Mouse (Mus musculus) left cerebral cortex, adult 18-20 months (tissue): Measurements from ENCODE around the gene Creb5. TPM values are rescaled to one million over a fixed set of nuclear protein-coding genes. Genes with fewer than 3 reads are reported as not detected.

Experiments
- DNase-seq, 2 experiments: peaks; one replicate each; pipeline ENCODE4 v3.0.0; 2021 to 2022; ENCODE audit warnings: low spot score in 2 of 2, mixed read lengths in 1 of 2
- total RNA-seq, 2 experiments: library from RNA; stranded (reverse); gene quantifications; 2 replicates each; pipeline ENCODE4 v1.2.3; 2021

Gene Creb5
- total RNA-seq, 2 experiments from 2014 or later, result 2.5 to 2.7 TPM

DNA sequence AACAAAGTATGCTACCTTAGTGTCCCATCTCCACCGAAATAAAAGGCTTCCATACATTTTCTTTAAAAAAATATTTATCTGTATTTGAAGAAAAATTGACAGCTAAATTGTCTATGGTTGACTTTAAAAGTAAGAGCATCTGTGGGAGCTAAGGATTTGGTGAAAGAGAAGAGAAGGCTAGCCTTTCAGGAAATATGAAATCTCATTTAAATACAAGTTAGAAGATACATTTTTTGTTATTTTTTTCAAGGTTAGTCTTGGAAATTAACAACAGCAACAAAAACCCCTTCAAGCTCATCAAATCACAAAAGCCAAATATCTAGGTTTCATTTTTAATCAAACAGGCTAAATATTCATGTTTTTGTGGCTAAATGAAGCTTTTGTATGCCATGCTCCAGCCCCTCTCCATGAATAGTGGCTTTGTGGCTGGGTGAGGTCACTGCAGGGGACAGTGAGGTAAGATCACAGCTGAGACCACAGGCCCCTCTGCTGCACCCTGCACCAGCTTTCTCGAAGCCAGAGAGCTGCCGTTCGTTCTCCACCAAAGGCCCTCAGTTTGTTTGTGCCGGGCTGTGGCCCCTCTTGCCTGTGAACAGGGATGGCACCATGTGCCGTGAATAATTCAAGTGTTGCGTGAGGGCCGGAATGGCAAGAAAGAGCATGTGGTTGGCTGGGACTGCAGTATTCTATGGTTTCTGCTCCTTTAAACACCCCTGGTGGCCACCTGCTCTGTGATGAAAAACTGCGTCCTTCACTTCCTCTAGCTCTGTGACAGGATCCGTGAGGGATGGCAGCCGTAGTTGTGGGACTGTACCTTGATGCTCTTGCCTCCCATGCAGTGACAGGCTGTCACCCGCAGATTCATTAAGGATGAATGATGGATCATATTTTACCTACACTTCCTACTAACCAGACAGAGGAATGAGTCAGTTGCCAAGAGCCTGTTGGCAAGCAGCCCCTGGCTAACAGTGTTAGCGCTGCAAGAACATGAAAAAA is 350.6 kb downstream of the Creb5 start:
- peak; percentile 7 to 13 for DNase-seq

DNA sequence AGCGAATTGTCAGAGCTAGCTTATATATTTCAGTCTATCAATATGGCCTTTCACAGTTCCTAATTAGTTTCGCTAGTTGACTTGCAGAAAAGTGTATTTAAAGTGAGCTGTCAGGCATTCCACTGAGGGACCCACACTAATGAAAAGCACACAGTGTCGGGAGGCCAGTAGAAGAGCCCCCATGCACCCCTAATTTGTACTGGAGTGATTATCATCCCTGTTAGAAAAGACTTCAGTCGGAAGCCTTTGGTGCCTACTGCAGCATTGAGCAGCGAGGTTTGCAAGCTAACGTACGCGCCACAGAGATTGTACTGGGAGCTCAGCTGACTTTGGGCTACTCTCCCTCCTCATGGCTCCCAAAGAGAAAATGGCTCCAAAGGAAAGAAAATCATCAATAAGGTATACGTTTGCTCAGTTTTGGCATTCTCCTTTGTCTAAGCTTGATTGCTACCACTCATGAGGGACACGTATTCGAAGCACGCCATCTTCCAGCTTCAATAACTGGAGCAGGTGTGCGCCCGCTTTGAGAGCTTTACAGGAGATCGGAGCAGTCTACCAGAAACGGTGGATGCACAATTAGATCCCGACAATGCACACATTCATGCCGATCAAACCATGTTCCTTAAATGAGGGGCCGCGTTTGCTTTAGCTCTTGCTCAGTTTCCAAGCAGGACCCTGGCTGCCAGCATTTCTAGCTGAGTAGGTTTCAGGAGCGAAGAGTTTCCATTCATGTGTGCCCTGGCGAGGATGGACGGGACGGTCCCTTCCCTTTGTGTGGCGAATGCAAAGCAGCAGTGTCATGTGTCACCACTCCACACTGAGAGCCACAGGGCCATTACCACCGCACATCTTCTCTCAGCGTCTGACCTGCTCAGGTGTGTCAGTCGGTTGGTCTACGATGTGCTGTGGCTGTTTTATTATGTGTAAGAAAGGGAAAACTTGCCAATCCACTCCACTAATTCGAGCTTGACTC is 354.8 kb downstream of the Creb5 start:
- no peak for DNase-seq

- DNase-seq, result no peak
Observed at GRCm38 (mm10) chr6:53642826-53643356, 355.8 kb downstream of the Creb5 start.

- no peak for DNase-seq
Observed at GRCm38 (mm10) chr6:53643481-53643880, 356.4 kb downstream of the Creb5 start.

DNA sequence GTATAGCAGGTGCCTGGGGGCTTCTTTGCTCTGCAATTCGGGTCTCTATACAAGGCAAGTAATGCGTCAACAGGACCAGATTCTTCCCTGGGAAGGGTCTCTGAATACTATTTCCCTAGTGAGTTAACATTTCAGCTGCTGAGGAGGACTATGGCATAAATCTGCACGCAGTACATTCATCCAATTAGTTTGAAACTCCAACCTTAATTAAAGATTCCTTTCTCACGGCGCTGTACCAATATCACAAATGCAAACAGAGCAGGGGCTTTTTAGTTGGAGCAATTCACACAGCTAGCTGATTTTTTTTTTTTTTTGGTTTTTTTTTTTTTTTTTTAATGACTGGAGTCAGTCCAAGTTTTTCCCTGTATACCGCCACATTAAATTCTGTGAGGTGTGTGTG is 357.0 kb downstream of the Creb5 start:
- no peak for DNase-seq

DNA sequence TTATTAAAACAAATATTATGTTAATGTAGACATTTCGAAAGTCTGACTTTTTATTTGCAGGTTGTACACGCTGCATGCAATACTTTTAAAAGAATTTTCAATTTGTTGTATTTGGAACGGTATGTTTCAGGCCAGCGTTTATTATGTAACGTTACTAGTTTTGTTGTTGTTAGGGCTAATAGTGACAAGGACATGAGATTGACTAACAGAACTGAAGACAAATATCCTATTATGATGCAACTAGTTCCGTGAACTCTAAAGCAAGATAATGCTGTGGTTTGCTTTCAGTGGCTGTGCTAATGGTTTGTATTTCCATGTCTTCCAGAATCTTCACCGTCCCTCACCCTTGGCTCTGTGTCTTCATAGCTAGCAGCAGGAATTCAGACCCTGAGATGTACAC is 357.9 kb downstream of the Creb5 start:
- no peak for DNase-seq

DNA sequence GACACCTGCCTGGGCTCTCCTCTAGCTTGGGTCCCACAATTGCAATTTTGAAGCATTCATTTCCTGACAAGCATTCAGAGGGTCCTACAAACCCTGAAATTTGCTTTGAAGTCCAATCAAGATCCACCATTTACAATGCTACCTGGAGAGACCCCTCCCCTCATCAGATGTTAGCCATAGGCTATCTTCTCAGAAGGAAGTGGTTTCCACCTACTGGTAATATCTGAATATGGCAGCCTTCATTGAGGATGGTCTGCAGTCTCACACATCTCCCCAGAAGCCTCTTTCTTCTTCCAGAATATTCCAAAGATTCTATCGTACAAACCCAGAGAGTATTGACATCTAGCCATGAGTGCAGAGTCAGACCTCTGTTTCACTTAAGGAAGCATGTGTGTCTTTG is 362.7 kb downstream of the Creb5 start:
- no peak for DNase-seq

GRCm38 (mm10) chr6:53652691-53653090 is 365.6 kb downstream of the Creb5 start:
- no peak for DNase-seq

GRCm38 (mm10) chr6:53653706-53654360 is 366.8 kb downstream of the Creb5 start:
- DNase-seq, result no peak

GRCm38 (mm10) chr6:53654361-53654824 is 367.3 kb downstream of the Creb5 start:
- peak in 1 of 2 experiments; percentile 18 for DNase-seq

DNA sequence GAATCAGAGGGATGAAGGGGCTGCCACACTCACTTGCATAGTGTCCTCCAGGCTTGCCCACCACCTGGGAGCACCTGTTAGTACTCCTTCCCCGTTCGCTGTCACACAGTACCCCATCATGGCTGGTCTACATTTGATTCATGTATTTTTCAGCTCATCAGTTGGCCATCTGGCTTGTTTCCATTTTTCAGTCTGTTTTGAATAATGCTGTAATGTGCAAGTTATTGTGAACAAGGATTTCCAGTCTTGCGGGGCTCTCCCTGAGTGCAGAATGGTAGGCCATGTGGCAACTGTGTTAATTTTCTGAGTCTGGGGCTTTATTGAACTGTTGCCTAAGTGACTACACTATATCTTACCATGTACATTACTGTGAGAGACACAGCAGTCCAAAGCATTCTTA is 369.4 kb downstream of the Creb5 start:
- DNase-seq, result no peak

DNA sequence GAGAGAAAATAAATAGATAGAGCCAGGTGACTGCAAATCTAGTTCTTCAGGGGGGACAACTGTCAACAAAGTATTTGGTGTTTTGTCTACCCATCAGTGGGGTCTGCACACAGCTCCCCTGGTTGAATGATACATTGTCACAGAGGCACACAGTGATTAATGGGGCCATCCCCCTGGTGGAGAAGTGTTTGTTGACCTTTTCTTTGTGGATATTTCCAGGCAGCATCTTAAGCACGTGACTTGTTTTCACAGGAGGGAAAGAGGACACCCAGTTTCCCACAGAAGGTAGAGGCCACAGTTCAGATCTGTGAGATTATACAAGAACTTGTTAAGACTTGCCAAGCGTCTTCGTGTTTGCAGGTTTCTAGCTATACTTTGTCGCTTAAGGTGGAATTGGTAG is 370.4 kb downstream of the Creb5 start:
- no peak for DNase-seq

DNA sequence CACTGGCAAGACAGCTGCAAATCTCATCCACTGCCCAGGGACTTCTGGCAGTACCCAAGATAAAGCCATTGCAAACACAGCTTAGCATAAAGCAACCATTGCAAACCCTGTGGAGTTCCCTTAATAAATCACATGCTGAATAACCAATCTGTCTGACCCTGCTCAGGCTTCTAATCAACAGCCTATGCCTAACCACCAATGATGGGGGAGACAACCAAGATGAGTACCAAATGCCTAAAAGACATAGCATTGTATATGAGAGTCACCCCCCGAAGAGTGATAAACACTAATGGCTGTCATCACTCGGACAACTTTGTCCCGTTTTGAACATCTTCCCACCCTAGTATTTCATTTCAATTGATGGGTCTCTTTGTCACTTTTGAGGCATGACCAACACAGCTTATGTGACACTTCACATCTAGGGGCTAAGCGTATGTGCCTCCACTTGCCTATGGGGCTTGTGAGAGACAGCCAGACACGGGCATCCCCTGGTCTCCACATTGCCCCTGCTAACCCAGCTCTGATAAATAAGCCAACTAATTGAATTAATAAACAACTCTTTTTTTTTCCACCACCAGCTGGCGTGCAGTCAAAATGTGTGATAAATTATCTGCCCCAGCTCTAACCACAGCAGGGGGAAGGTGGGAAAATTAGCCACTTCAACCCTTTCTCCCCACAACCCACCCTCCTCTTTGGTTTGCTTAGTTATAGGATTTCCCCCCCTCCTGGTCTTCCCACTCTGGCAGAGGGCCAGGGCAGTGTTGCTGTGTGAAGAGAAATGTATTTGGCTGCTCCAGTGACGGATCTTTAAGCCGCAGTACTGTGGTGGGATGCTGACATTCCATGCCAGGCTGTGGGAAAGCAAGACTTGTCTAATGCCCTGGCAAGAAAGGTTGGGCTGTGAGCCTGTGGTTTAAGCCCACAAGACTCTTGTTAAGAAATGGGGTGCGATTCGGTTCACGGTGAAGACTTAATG is 376.1 kb downstream of the Creb5 start:
- DNase-seq, result no peak

GRCm38 (mm10) chr6:53664759-53665158 is 377.7 kb downstream of the Creb5 start:
- no peak for DNase-seq

DNA sequence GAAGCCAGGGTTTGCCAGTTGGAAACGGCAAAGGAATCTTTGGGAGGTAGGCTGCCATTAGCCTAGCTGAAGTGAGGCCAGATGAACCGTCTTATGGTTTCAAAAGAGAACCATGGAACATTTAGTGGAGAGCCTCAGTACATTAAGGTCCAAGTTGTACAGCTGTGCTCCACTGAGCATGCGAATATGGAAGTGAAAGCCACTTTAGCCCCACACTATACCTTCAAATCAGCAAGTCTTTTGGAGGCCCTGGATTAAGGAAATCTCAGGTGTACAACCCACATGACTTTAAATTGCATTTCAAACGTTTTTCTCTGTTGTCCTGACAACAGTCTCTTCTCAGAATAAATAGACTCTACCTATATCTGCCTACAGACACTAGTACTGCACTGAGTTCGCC is 379.4 kb downstream of the Creb5 start:
- no peak for DNase-seq

GRCm38 (mm10) chr6:53678307-53678706 is 391.2 kb downstream of the Creb5 start:
- DNase-seq, result no peak

- no peak for DNase-seq
Observed at GRCm38 (mm10) chr6:53680046-53680445, 393.0 kb downstream of the Creb5 start.

DNA sequence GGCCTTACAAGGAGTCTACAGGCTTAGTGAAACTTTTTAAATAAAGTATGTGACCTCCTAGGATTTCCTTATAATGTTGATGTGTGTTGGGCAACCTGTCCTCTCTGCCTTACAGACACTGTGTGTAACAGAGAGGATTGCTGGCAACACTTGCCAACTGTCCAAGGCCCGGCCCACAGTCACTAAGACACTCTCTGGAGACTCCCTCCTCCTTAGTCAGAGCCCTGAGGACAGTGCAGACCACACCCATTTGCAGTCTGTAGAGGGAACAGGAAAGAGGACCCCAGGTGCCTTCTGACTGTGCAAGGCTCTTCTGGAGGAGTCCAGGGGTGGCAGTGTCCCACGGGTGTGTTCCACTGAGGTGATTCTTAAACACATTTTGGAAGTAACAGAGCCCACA is 397.3 kb downstream of the Creb5 start:
- DNase-seq, result no peak

DNA sequence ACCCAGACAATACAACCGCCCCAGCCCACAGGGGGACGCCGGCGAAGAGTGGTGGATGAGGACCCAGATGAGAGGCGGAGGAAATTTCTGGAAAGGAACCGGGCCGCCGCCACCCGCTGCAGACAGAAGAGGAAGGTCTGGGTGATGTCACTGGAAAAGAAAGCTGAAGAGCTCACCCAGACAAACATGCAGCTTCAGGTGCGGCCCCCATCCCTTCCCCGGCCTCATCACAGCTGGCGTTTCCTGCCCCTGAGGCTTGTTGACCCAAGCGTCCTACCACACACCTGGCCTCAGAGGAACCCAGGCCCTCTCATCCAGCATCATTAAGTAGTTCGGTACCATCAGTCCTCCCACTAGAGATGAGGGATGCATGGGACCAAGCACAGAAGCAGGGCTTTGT is 398.3 kb downstream of the Creb5 start:
- no peak for DNase-seq
